Mouse (Mus musculus) lung, embryonic 15.5 days (tissue): ENCODE data around the gene Fam162a. TPM values are rescaled to one million over a fixed set of nuclear protein-coding genes. Genes with fewer than 3 reads are reported as not detected.
A peak's percentile ranks its signal among the peaks of the same experiment; 100 is the strongest.
"Not testable (repeated sequence)": the region's sequence is repeated elsewhere in the genome, so short reads cannot be mapped to it uniquely, and the experiment has no call there.

Experiments
- ATAC-seq: fragments of 200-750 bp; cut with Nextera tagmentation; 2 replicates; pipeline ENCODE4 v1.8.0; 2017; ENCODE audit warnings: moderate number of reproducible peaks, borderline replicate concordance; ENCODE audit not compliant: low FRiP score, low TSS enrichment; ENCODE audit errors: extremely low read depth
- H3K27ac ChIP-seq: fragments of 300-500 bp; sonication (generic); 2 replicates; pipeline ENCODE4 v1.5.1; 2015; ENCODE audit warnings: moderate library complexity, mild to moderate bottlenecking, inconsistent platforms
- H3K27me3 ChIP-seq: fragments of 300-500 bp; sonication (generic); 2 replicates; pipeline ENCODE4 v1.6.1; 2015; ENCODE audit warnings: inconsistent platforms
- H3K36me3 ChIP-seq: fragments of 300-500 bp; sonication (generic); 2 replicates; pipeline ENCODE4 v1.6.1; 2015; ENCODE audit warnings: inconsistent platforms
- H3K4me1 ChIP-seq: fragments of 300-500 bp; sonication (generic); 2 replicates; pipeline ENCODE4 v1.6.1; 2015; ENCODE audit warnings: inconsistent platforms
- H3K4me2 ChIP-seq: fragments of 300-500 bp; sonication (generic); 2 replicates; pipeline ENCODE4 v1.6.1; 2015; ENCODE audit warnings: inconsistent platforms, mild to moderate bottlenecking, moderate library complexity
- H3K4me3 ChIP-seq: fragments of 300-500 bp; sonication (generic); 2 replicates; pipeline ENCODE4 v1.5.1; 2015; ENCODE audit warnings: mild to moderate bottlenecking, inconsistent platforms
- H3K9ac ChIP-seq: fragments of 300-500 bp; sonication (generic); 2 replicates; pipeline ENCODE4 v1.6.1; 2015; ENCODE audit warnings: inconsistent platforms
- H3K9me3 ChIP-seq: fragments of 300-500 bp; sonication (generic); 2 replicates; pipeline ENCODE4 v1.6.1; 2016; ENCODE audit warnings: inconsistent platforms
- WGBS: fragments of 180-500 bp; shearing (Covaris S2); methylation state at CpG from one replicate; pipeline ENCODE4 v1.1.7; 2015; 5-methylcytosine and 5-hydroxymethylcytosine counted together
- polyA plus RNA-seq: library from polyadenylated mRNA; unstranded; fragments of >200 nt; fragmentation: Nextera tagmentation; extraction: Ambion mirVana; gene quantifications from 2 replicates; pipeline ENCODE4 v1.2.1, GENCODE M21; 2015

Fam162a gene
- 318 and 348 TPM in 2 replicates for polyA plus RNA-seq

- peak within 1 kb of the TSS; percentile 99 for H3K27ac ChIP-seq
- ATAC-seq: peak; percentile 96
- H3K27me3 ChIP-seq: no peaks in the 10 kb centered on the region
- H3K4me1 ChIP-seq: peaks cover 25% of the 10 kb centered on the region
- H3K36me3 ChIP-seq: no peaks in the 10 kb centered on the region
- WGBS: under 1% methylated on average over 78 of the region's 81 CpGs
- no peaks in the 10 kb centered on the region for H3K9me3 ChIP-seq
- peak within 1 kb of the TSS; percentile 89 for H3K9ac ChIP-seq
- H3K4me2 ChIP-seq: peak within 1 kb of the TSS; percentile 68
- peak within 1 kb of the TSS; percentile 91 for H3K4me3 ChIP-seq
Observed at GRCm38 (mm10) chr16:36071450-36072379, at the start of gene Fam162a, which contains the start of gene Ccdc58. TSS of gene Fam162a (minus strand) at chr16:36071594. TSS of gene Ccdc58 (plus strand) at chr16:36071685.

DNA sequence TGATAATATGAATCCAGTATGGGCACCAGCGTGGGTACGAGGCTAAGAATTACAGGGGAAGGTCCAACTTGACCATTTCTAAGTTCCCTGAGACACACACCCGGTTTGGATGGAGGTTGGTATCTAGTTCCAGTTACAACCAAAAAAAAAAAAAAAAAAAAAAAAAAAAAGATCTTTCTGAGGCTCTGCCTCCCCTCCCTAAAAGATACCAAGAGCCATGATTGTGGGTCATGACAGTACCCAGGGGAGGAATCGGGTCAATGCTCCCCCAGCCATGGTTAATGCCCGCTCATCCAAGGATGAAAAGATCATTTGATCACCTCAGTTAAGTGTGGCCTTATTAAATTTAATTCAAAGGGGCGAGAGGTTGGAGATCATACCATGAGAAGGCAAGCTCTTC, 44.4 kb upstream of the Fam162a start:
- not testable (repeated sequence) for H3K9me3 ChIP-seq, H3K27me3 ChIP-seq, H3K4me2 ChIP-seq, H3K27ac ChIP-seq, H3K9ac ChIP-seq, H3K4me3 ChIP-seq, ATAC-seq, H3K36me3 ChIP-seq, H3K4me1 ChIP-seq
- 83% methylated on average over 6 of the region's 6 CpGs for WGBS

DNA sequence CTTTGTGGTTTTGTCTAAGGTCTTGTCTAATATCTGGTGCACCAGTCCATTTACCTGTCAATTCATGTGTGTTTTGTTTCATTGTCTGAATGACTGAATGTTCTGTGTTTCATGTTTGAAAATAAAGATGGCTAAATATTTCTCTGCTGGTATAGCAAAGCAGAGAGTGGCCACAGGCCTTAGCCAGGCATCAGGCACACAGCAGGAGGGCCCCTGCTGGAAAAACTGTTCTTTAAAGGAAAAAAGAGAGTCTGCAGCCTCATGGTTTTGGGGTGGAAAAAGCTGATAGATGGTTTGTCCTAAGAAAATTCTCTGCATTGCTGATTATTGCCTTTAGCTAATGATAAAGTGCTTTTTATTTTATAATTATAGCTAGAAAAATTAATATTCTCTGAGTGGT, 40.1 kb upstream of the Fam162a start:
- H3K9ac ChIP-seq, H3K36me3 ChIP-seq, H3K27me3 ChIP-seq, H3K4me3 ChIP-seq, H3K27ac ChIP-seq, H3K4me2 ChIP-seq, H3K9me3 ChIP-seq, H3K4me1 ChIP-seq, ATAC-seq: not testable (repeated sequence)

DNA sequence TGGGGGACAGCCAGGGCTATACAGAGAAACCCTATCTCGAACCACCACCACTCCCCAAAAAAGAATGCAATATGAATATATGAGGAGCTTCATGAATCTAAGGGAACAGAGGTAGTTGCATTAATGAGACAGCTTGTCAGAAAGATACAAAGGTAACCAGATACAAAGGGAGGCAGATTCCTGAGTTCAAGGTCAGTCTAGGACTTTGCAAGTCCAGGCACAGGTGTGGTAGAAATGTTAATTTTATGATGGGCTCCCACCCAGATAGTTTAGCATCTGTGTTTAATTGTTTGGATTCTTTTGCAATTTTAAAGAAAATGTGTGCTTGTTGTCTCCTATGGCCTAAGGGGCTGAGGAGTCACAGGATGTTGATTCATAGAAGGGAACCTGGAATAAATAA, 30.8 kb upstream of the Fam162a start:
- Histone ChIP-seq H3K36me3 (no peaks in the 10 kb centered on the region), H3K27ac (no peak overlapping the region), H3K4me1 (no peaks in the 10 kb centered on the region), H3K9ac (no peak overlapping the region), H3K9me3 (no peaks in the 10 kb centered on the region), H3K27me3 (no peaks in the 10 kb centered on the region), H3K4me2 (no peak overlapping the region), H3K4me3 (no peak overlapping the region)
- ATAC-seq: no peak
- 89% methylated on average over 1 of the region's 1 CpGs for WGBS

DNA sequence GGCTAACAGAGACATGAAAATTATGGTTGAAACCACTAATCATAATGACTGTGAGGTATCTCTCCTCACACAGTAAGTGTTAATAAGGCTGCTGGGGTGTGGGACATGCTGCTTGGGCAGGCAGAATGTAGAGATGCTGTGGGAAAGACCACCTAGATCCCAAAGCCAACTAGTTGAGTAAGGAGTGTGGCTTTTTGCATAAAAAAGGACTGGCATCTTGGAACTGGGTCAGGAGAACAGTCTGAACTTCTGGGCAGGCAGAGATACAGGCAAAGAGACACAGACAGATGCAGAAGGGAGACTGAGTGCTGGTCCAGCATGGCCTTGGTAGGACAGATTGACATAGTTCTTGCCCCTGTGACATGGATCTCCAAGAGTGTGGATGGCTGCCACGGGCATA, 30.1 kb upstream of the Fam162a start:
- Histone ChIP-seq H3K4me3 (no peak overlapping the region), H3K9ac (no peak overlapping the region), H3K4me1 (no peaks in the 10 kb centered on the region), H3K36me3 (no peaks in the 10 kb centered on the region), H3K9me3 (no peaks in the 10 kb centered on the region), H3K27me3 (no peaks in the 10 kb centered on the region), H3K27ac (no peak overlapping the region), H3K4me2 (no peak overlapping the region)
- WGBS: 52% methylated on average over 1 of the region's 1 CpGs
- ATAC-seq: no peak

- ATAC-seq, H3K4me1 ChIP-seq, H3K36me3 ChIP-seq, H3K27me3 ChIP-seq, H3K4me3 ChIP-seq, H3K4me2 ChIP-seq, H3K9ac ChIP-seq, H3K27ac ChIP-seq, H3K9me3 ChIP-seq: not testable (repeated sequence)
- WGBS: 94% methylated on average over 12 of the region's 12 CpGs
Observed at GRCm38 (mm10) chr16:36097813-36098499, 26.6 kb upstream of the Fam162a start.

DNA sequence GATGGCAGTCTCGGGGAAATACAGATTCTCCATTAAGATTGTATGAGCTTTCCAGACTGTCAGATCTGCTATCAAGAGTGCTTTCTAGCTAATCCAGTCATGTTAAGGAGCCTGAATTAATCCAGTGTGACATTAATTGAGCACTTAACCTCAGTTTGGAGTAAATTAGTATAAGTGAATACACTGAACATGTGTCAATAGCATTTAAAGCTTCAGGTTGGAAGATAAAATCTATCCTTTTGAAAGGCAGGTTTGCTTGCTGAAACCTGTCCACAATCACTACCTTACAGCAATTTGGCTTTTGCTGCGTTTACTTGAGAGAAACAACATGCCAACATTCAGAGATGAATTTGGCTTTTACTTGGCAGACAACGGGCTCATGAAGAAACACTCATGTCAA, 22.7 kb upstream of the Fam162a start:
- Histone ChIP-seq H3K36me3 (0 out of 2 replicates have a peak, but pooled peaks cover 8% of the 10 kb centered on the region), H3K4me1 (no peaks in the 10 kb centered on the region), H3K4me3 (no peak overlapping the region), H3K27ac (no peak overlapping the region), H3K9me3 (no peaks in the 10 kb centered on the region), H3K27me3 (no peaks in the 10 kb centered on the region), H3K9ac (no peak overlapping the region), H3K4me2 (no peak overlapping the region)
- ATAC-seq: no peak
- 77% methylated on average over 3 of the region's 3 CpGs for WGBS

DNA sequence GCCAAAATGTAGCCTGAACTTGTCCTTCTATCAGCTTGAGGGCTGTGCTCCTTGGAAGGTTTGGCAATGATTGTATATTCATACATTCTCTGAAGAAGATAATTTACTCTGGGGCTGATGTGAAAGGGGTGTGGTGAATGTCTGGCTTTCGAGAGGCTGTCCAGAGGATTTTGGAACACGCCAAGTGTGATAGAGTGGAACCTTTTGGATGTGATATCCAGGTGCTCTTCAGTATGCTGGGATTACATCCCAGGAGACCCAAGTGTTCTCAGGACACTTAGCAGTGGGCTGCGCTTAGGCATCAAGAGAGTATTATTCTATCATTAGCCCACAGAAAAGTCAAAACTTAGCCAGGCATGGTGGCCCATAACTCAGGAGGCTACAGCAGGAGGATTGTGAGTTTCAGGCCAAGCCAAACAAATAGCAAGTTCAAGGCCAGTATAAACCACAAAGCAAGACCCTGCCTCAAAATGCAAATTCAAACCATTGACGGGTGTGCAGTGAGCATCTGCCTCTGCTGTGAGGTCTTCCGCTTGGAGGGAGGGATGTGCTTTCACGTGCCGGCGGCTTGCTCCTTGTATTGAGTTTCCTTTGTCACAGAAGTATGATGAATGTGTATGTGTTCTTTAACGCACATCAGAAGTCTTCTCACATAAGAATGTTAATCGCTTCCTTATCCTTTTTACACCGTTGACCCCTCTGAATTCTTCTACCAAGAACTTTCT, 19.6 kb upstream of the Fam162a start:
- Histone ChIP-seq H3K27ac (no peak overlapping the region), H3K4me3 (no peak overlapping the region), H3K9ac (no peak overlapping the region), H3K4me2 (no peak overlapping the region), H3K36me3 (0 out of 2 replicates have a peak, but pooled peaks cover 20% of the 10 kb centered on the region), H3K4me1 (no peaks in the 10 kb centered on the region), H3K27me3 (no peaks in the 10 kb centered on the region), H3K9me3 (no peaks in the 10 kb centered on the region)
- ATAC-seq: no peak
- 88% methylated on average over 11 of the region's 11 CpGs for WGBS

GRCm38 (mm10) chr16:36089850-36090616, 18.6 kb upstream of the Fam162a start:
- Histone ChIP-seq H3K4me3 (no peak overlapping the region), H3K4me1 (no peaks in the 10 kb centered on the region), H3K27ac (no peak overlapping the region), H3K9ac (no peak overlapping the region), H3K4me2 (no peak overlapping the region), H3K27me3 (no peaks in the 10 kb centered on the region), H3K36me3 (peaks cover 25% of the 10 kb centered on the region; the same call in 1 of the 2 replicates), H3K9me3 (no peaks in the 10 kb centered on the region)
- WGBS: 80% methylated on average over 8 of the region's 8 CpGs
- no peak for ATAC-seq

DNA sequence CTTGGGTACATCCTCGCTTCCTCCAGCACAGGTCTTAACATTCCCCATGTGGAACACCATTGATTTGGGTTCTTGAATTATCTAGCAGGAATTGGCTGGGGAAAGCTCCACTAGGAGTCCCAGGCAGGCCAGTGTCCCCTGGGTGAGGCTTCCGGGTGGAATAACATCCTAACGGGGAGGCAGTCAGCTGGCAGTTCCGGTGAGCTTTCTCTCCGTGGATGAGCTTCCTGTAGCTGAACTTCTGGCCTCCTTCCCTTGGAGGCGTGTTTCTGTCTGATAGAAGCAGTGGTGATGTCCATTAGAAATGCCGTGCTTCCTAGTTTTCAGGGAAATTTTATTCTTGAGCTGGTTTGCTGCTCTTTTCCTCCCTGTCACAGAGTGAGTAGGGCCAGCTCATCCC, 17.7 kb upstream of the Fam162a start:
- Histone ChIP-seq H3K4me1 (no peaks in the 10 kb centered on the region), H3K27ac (no peak overlapping the region), H3K4me2 (no peak overlapping the region), H3K9ac (no peak overlapping the region), H3K27me3 (no peaks in the 10 kb centered on the region), H3K36me3 (peaks cover 28% of the 10 kb centered on the region; the same call in 1 of the 2 replicates), H3K9me3 (no peaks in the 10 kb centered on the region), H3K4me3 (no peak overlapping the region)
- WGBS: 84% methylated on average over 7 of the region's 7 CpGs
- ATAC-seq: no peak

GRCm38 (mm10) chr16:36087846-36088245, 16.5 kb upstream of the Fam162a start:
- WGBS: 72% methylated on average over 4 of the region's 4 CpGs
- no peaks in the 10 kb centered on the region for H3K4me1 ChIP-seq
- peaks cover 28% of the 10 kb centered on the region; the same call in 1 of the 2 replicates for H3K36me3 ChIP-seq

More at GRCm38 (mm10) chr16:36087846-36088245, 16.5 kb upstream of the Fam162a start:
- Histone ChIP-seq H3K27me3 (no peaks in the 10 kb centered on the region), H3K4me2 (no peak overlapping the region), H3K9me3 (no peaks in the 10 kb centered on the region), H3K4me3 (no peak overlapping the region), H3K27ac (no peak overlapping the region), H3K9ac (no peak overlapping the region)
- 0 out of 2 replicates have a peak, but pooled peaks have one; percentile 19 for ATAC-seq
